Mouse (Mus musculus): ENCODE data around the gene Olfr1338. TPM values are rescaled to one million over a fixed set of nuclear protein-coding genes. Genes with fewer than 3 reads are reported as not detected.

The Olfr1338 gene
- polyA plus RNA-seq, 1 experiment from 2014 or later = not detected

Other genes with a start within 250 kb of the Olfr1338 start
- 0.78 and 1.2 TPM in 2 replicates for gene 2610528J11Rik, start 231.7 kb downstream of the Olfr1338 start, polyA plus RNA-seq (2016; fragmentation: Nextera tagmentation; extraction: Ambion mirVana)
- gene Tmem125, start 214.7 kb downstream of the Olfr1338 start, polyA plus RNA-seq (2016; fragmentation: Nextera tagmentation; extraction: Ambion mirVana) = 0.34 and 0.54 TPM in 2 replicates
- gene Cfap57, start 138.0 kb downstream of the Olfr1338 start, polyA plus RNA-seq (2016; fragmentation: Nextera tagmentation; extraction: Ambion mirVana) = 0.36 and 0.64 TPM in 2 replicates
- 180 and 228 TPM in 2 replicates for gene Ebna1bp2, start 137.9 kb downstream of the Olfr1338 start, polyA plus RNA-seq (2016; fragmentation: Nextera tagmentation; extraction: Ambion mirVana)
- not detected in 2 replicates for gene Olfr62, start 99.8 kb downstream of the Olfr1338 start, polyA plus RNA-seq (2016; fragmentation: Nextera tagmentation; extraction: Ambion mirVana)
- 0.05 TPM in 1 of 2 replicates, not detected in the other for gene Olfr1342, start 66.0 kb downstream of the Olfr1338 start, polyA plus RNA-seq (2016; fragmentation: Nextera tagmentation; extraction: Ambion mirVana)
- gene Olfr1341, start 55.2 kb downstream of the Olfr1338 start, polyA plus RNA-seq (2016; fragmentation: Nextera tagmentation; extraction: Ambion mirVana) = not detected in 2 replicates
- gene Olfr1340, start 38.6 kb downstream of the Olfr1338 start, polyA plus RNA-seq (2016; fragmentation: Nextera tagmentation; extraction: Ambion mirVana) = not detected in 2 replicates
- not detected in 2 replicates for gene Olfr1339, start 26.6 kb downstream of the Olfr1338 start, polyA plus RNA-seq (2016; fragmentation: Nextera tagmentation; extraction: Ambion mirVana)
- gene Olfr1337, start 23.8 kb upstream of the Olfr1338 start, polyA plus RNA-seq (2016; fragmentation: Nextera tagmentation; extraction: Ambion mirVana) = not detected in 2 replicates
- gene Olfr1335, start 51.2 kb upstream of the Olfr1338 start, polyA plus RNA-seq (2016; fragmentation: Nextera tagmentation; extraction: Ambion mirVana) = not detected in 2 replicates
- not detected in 2 replicates for gene Olfr1333, start 77.5 kb upstream of the Olfr1338 start, polyA plus RNA-seq (2016; fragmentation: Nextera tagmentation; extraction: Ambion mirVana)
- gene Olfr1331, start 105.9 kb upstream of the Olfr1338 start, polyA plus RNA-seq (2016; fragmentation: Nextera tagmentation; extraction: Ambion mirVana) = not detected in 2 replicates
- 0.03 TPM in 1 of 2 replicates, not detected in the other for gene Olfr1330, start 129.9 kb upstream of the Olfr1338 start, polyA plus RNA-seq (2016; fragmentation: Nextera tagmentation; extraction: Ambion mirVana)
- not detected in 2 replicates for gene Olfr1329, start 158.7 kb upstream of the Olfr1338 start, polyA plus RNA-seq (2016; fragmentation: Nextera tagmentation; extraction: Ambion mirVana)
- not detected in 2 replicates for gene Olfr1328, start 179.9 kb upstream of the Olfr1338 start, polyA plus RNA-seq (2016; fragmentation: Nextera tagmentation; extraction: Ambion mirVana)
- not detected in 2 replicates for gene Lao1, start 202.8 kb upstream of the Olfr1338 start, polyA plus RNA-seq (2016; fragmentation: Nextera tagmentation; extraction: Ambion mirVana)